Comparison of ENCODE assay signal across 18 mouse cellular contexts in genomic region chr11:29944661-29945060, GRCm38 (mm10).
"Had no signal": no experiment of that assay in that cellular context is flagged by ENCODE, and none has a peak within 500 bp of the region (broad histone marks: within the 10 kb centered on the region; RNA-seq: fewer than 3 reads in every experiment).

No protein-coding gene starts in this region.

- H3K36me3 ChIP-seq: limb, embryonic 15.5 days; lung, embryonic 15.5 days; neural tube, embryonic 13.5 days had no signal

- H3K4me1 ChIP-seq: limb, embryonic 15.5 days; lung, embryonic 15.5 days; neural tube, embryonic 13.5 days had no signal

- ATAC-seq: liver, postnatal 0 days had no signal

- H3K27me3 ChIP-seq: limb, embryonic 15.5 days; lung, embryonic 15.5 days; neural tube, embryonic 13.5 days had no signal

- H3K9ac ChIP-seq: limb, embryonic 15.5 days; liver, embryonic 14.5 days; liver, postnatal 0 days; lung, embryonic 15.5 days; neural tube, embryonic 13.5 days had no signal

- DNase-seq: kidney, adult 11 months; kidney, postnatal 10 days; kidney, postnatal 4 days; liver, postnatal 0 days; lung, postnatal 10 days; lung, postnatal 4 days; midbrain, embryonic 14.5 days; retina, postnatal 1 day; right cerebral cortex, postnatal 25 days; thymus, adult 18-20 months; thymus, postnatal 36 days had no signal

- H3K9me3 ChIP-seq: limb, embryonic 15.5 days; lung, embryonic 15.5 days; neural tube, embryonic 13.5 days had no signal

- H3K4me3 ChIP-seq: limb, embryonic 15.5 days; lung, embryonic 15.5 days; myocyte; neural tube, embryonic 13.5 days had no signal

- H3K27ac ChIP-seq: limb, embryonic 15.5 days; liver, embryonic 14.5 days; lung, embryonic 15.5 days; neural tube, embryonic 13.5 days had no signal

- H3K4me2 ChIP-seq: limb, embryonic 15.5 days; liver, embryonic 11.5 days; lung, embryonic 15.5 days; midbrain, embryonic 11.5 days; neural tube, embryonic 13.5 days had no signal
